Mouse (Mus musculus) skeletal muscle tissue, adult 2 months (tissue): Measurements from ENCODE around the gene Tubb5.

Experiments
- DNase-seq: peaks from one replicate; pipeline ENCODE4 v3.0.0-alpha.2; 2012; ENCODE audit warnings: low read depth, low spot score

Tubb5 gene

DNA sequence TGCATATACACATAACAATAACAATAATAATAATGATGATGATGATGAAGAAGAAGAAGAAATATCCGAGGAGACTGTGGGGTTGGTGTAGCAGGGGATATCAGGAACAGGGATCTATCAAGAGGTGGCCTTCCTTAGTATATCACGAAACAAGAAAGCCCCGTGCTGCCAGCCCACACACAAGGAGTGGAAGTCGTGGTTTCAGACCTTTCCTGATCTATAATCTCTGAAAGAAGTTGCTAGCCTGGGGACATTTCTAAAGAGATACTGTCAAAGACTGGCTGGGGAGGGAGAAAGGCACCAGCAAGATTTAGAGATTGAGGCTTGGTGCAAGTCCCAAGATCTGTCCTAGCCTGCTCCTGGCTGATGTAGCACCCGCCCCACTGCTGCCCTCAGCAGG, 41.3 kb downstream of the Tubb5 start:
- no peak for DNase-seq

DNA sequence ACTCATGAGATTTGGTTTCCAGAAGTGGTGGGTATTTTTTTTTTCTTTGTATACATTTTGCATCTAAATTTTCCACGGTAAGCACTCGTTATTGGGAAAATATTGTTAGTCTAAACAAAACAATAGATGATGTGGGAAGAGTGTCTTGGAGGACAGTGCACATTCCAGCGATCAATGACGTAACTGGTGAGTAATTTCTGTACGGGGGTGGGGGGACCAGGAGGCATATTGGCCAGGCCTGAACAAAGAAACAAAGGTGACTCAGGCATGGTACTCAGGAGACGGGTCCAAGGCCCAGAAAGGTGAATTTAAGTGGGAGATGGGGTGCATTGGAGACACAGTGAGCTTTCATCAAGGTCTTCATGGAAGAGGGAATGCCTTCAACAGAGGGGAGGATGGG, 42.5 kb downstream of the Tubb5 start:
- no peak for DNase-seq

GRCm38 (mm10) chr17:35795099-35795498, 43.0 kb downstream of the Tubb5 start:
- no peak for DNase-seq

DNA sequence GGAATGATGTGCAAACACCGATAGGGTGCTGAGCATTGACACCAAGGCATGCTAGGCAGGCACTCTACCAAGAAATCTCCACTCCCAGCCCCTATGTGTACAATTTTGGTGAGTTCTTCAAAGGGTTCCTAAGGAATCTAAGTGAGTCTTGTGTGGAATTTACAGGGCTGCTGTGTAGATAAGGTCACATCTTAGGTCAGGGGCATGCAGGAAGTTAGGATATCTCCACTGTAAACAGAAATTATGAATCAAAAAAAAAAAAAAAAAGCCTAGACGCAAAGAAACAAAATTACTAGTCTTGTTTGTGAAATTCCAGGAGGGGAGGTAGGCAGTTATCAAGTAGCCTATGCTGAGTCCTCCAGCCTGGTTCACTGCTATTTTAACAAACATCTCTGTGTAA, 45.3 kb downstream of the Tubb5 start:
- DNase-seq = no peak

DNA sequence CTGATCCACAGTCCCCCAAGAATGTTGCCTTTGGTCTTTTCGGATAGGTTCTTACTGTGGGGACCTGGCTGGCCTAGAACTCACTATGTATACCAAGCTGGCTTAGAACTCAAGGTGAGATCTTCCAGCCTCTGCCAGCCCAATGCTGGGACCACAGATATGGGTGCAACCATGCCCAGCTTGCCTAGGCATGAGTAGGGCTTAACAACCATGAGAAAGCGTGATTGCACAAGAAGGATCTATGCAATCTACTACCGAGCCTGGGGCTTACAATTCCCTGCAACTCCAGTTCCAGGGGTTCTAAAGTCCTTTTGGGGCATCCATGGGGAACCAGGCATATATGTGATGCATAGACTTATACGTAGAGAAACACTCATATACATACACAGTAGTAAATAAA, 47.2 kb downstream of the Tubb5 start:
- DNase-seq = no peak

DNA sequence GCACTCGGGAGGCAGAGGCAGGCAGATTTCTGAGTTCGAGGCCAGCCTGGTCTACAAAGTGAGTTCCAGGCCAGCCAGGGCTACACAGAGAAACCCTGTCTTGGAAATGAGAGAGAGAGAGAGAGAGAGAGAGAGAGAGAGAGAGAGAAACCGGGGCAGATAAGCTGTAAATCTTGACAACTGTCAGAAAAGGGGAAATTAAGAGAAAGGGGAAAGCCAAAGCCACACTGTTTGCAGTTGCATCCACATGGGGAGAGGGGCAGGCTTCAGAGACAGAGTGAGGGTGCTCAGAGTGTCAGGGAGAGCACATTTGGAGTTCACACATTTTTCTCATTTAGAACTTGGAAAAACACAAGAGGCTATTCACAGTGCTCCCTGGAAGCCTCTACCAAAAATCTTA, 50.1 kb downstream of the Tubb5 start:
- no peak for DNase-seq

- no peak for DNase-seq
Observed at GRCm38 (mm10) chr17:35787493-35787892, 50.6 kb downstream of the Tubb5 start.

- no peak for DNase-seq
Observed at GRCm38 (mm10) chr17:35785140-35785539, 53.0 kb downstream of the Tubb5 start.

DNA sequence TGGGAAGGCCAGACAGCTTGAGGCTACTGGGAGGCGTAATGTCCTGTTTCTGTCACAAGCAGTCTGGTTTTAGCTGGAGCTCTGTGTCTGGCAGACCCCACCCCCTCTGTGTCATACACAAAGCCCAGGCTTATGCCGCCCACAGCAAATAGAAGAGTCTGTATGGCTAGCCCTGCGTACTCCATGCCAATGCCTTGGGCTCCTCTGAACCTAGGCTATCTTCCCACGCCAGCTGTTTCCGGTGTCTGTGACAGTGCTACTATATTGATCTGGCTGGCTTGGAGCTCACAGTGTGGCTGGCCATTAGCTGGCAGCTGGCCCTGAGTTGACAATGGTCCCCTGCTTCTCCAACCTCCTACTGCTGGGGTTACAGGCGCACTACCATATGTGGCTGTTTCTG, 54.2 kb downstream of the Tubb5 start:
- no peak for DNase-seq
